Mouse (Mus musculus) hindbrain, embryonic 16.5 days (tissue): ENCODE results near the gene Kcnk4. TPM values are rescaled to one million over a fixed set of nuclear protein-coding genes. Genes with fewer than 3 reads are reported as not detected.
"Not testable (repeated sequence)": the region's sequence is repeated elsewhere in the genome, so short reads cannot be mapped to it uniquely, and the experiment has no call there.

ENCODE experiments used
- ATAC-seq: fragments of 200-750 bp; cut with Nextera tagmentation; 2 replicates; pipeline ENCODE4 v1.8.0; 2017; ENCODE audit warnings: moderate TSS enrichment, moderate library complexity
- H3K27ac ChIP-seq: fragments of 300-500 bp; sonication (generic); 2 replicates; pipeline ENCODE4 v1.5.1; 2014; ENCODE audit warnings: low read depth, mild to moderate bottlenecking, control low read depth, low read length, moderate library complexity
- H3K27me3 ChIP-seq: fragments of 300-500 bp; sonication (generic); replicated peaks from 2 replicates; pipeline ENCODE4 v1.6.1; 2014; ENCODE audit warnings: low read length; ENCODE audit not compliant: control insufficient read depth, insufficient read depth
- H3K36me3 ChIP-seq: fragments of 300-500 bp; sonication (generic); 2 replicates; pipeline ENCODE4 v1.6.1; 2014; ENCODE audit warnings: mild to moderate bottlenecking, low read length, moderate library complexity, mixed read lengths; ENCODE audit not compliant: control insufficient read depth, insufficient read depth
- H3K4me1 ChIP-seq: fragments of 300-500 bp; sonication (generic); 2 replicates; pipeline ENCODE4 v1.6.1; 2014; ENCODE audit warnings: low read depth, low read length; ENCODE audit not compliant: control insufficient read depth, insufficient read depth
- H3K4me2 ChIP-seq: fragments of 300-500 bp; sonication (generic); 2 replicates; pipeline ENCODE4 v1.6.1; 2014; ENCODE audit warnings: mild to moderate bottlenecking, low read length, control low read depth, moderate library complexity
- H3K4me3 ChIP-seq: fragments of 300-500 bp; sonication (generic); 2 replicates; pipeline ENCODE4 v1.5.1; 2014; ENCODE audit warnings: mild to moderate bottlenecking, low read length, control low read depth, moderate library complexity
- H3K9ac ChIP-seq: fragments of 300-500 bp; sonication (generic); 2 replicates; pipeline ENCODE4 v1.6.1; 2014; ENCODE audit warnings: low read depth, mild to moderate bottlenecking, control low read depth, low read length, moderate library complexity
- H3K9me3 ChIP-seq: fragments of 300-500 bp; sonication (generic); 2 replicates; pipeline ENCODE4 v1.6.1; 2014; ENCODE audit warnings: mild to moderate bottlenecking, low read length, moderate library complexity; ENCODE audit not compliant: control insufficient read depth
- WGBS: fragments of 180-500 bp; shearing (Covaris S2); extraction: QIAGEN DNeasy Blood & Tissue Kit; methylation state at CpG from one replicate; pipeline ENCODE4 v1.1.7; 2014; 5-methylcytosine and 5-hydroxymethylcytosine counted together
- polyA plus RNA-seq: library from polyadenylated mRNA; unstranded; fragments of >200 nt; fragmentation: Nextera tagmentation; extraction: Ambion mirVana; gene quantifications from 2 replicates; pipeline ENCODE4 v1.2.1, GENCODE M21; 2015

Kcnk4 gene
- polyA plus RNA-seq, 1 experiment from 2014 or later: 19.1 TPM

GRCm38 (mm10) chr19:6905498-6906159, 28.7 kb downstream of the Kcnk4 start:
- Histone ChIP-seq H3K27ac (no peak overlapping the region), H3K9me3 (no peaks in the 10 kb centered on the region), H3K9ac (no peak overlapping the region), H3K27me3 (no peaks in the 10 kb centered on the region), H3K4me1 (peaks cover 20% of the 10 kb centered on the region), H3K4me3 (no peak overlapping the region), H3K36me3 (peaks cover 19% of the 10 kb centered on the region), H3K4me2 (no peak overlapping the region)
- ATAC-seq: no peak
- 93% methylated on average over 11 of the region's 11 CpGs for WGBS

DNA sequence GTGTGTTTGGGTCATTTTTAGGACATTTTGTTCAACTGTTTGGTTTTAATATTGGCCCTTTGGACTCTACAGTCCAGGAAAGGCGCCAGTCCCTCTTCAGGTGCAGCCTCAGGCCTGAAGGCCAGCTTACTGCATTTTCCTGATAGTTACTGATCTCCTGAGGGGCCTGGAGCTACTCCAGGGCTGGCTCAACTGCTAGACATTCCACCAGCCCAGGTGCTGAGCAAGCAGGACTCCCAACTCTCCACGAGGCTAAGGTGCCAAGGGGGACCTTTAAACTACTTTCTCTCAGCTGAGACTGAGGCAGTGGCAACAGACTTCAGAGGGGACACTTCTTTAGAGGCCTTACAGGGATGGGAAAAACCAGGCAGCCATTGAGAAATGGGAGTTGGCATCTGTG, 29.5 kb downstream of the Kcnk4 start:
- H3K4me2 ChIP-seq: no peak overlapping the region
- H3K27me3 ChIP-seq: no peaks in the 10 kb centered on the region
- H3K36me3 ChIP-seq: peaks cover 19% of the 10 kb centered on the region
- H3K27ac ChIP-seq: no peak overlapping the region
- ATAC-seq: no peak
- 85% methylated on average over 2 of the region's 2 CpGs for WGBS
- no peak overlapping the region for H3K4me3 ChIP-seq
- H3K4me1 ChIP-seq: peaks cover 20% of the 10 kb centered on the region
- H3K9ac ChIP-seq: no peak overlapping the region
- no peaks in the 10 kb centered on the region for H3K9me3 ChIP-seq

- H3K4me2 ChIP-seq: no peak overlapping the region
- no peaks in the 10 kb centered on the region for H3K9me3 ChIP-seq
- H3K27me3 ChIP-seq: no peaks in the 10 kb centered on the region
- no peak overlapping the region for H3K9ac ChIP-seq
- WGBS: 97% methylated on average over 1 of the region's 1 CpGs
- H3K27ac ChIP-seq: no peak overlapping the region
- no peak overlapping the region for H3K4me3 ChIP-seq
- peaks cover 10% of the 10 kb centered on the region for H3K4me1 ChIP-seq
- no peak for ATAC-seq
- H3K36me3 ChIP-seq: peaks cover 19% of the 10 kb centered on the region
Observed at GRCm38 (mm10) chr19:6903031-6903430, 31.3 kb downstream of the Kcnk4 start.

DNA sequence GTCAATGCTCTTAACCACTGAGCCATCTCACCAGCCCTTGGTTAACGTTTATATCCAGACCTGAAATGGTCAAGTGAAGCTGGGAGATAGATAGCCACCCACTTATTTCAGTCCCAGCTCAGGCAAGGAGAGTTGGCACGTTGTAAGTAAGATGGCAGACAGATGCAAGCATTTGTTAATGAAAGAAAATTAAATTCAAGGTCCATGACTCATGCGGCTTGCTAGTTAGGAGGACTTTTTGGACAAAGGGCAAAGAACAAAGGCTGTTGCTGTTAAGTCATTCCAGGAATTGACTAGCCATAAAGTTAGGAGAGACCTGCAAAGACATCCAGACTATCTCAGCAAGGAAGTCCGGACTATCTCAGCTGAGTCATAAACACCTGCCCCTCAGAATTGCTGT, 34.7 kb downstream of the Kcnk4 start:
- H3K9me3 ChIP-seq: no peaks in the 10 kb centered on the region
- H3K9ac ChIP-seq: no peak overlapping the region
- no peaks in the 10 kb centered on the region for H3K36me3 ChIP-seq
- H3K4me2 ChIP-seq: no peak overlapping the region
- H3K27ac ChIP-seq: no peak overlapping the region
- no peak overlapping the region for H3K4me3 ChIP-seq
- WGBS: 86% methylated on average over 4 of the region's 4 CpGs
- no peaks in the 10 kb centered on the region for H3K27me3 ChIP-seq
- H3K4me1 ChIP-seq: no peaks in the 10 kb centered on the region
- no peak for ATAC-seq

DNA sequence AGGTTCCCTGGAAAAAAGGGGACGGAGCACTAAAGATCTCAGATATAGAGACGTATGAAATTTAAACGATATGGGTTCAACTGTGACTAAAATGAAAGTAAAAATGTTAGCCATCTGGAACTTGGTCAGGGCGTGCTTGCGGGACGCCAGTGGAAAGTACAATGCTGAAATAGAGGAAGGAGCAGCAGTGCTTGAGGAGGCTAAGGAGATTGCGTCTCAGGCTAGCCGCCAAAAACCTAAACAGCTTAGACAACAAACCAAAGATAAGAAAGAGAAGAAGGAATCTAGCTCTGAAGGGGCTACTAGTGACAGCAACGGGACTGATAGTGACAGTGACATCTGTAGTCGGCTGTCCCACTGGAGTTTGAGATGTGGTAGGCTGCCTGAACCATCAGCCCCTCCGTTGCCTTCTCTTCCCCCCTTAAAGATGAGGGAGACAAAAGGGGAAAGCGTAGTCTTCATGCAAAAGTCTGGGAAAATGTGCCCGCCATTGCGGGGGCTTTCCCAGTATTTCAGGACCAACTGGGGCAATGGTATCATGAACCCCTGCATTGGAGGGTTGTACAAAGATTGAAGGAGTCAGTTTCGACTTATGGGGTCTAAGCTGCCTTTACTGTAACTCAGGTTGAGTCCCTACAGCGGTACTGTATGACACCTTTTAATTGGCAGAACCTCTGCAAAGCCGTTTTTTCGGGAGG, 38.6 kb downstream of the Kcnk4 start:
- H3K9ac ChIP-seq, H3K4me3 ChIP-seq, H3K4me2 ChIP-seq, H3K27me3 ChIP-seq, H3K4me1 ChIP-seq, H3K36me3 ChIP-seq, H3K9me3 ChIP-seq, ATAC-seq, H3K27ac ChIP-seq: not testable (repeated sequence)
- 94% methylated on average over 18 of the region's 18 CpGs for WGBS

- H3K9me3 ChIP-seq: no peaks in the 10 kb centered on the region
- H3K4me2 ChIP-seq: no peak overlapping the region
- no peaks in the 10 kb centered on the region for H3K27me3 ChIP-seq
- 94% methylated on average over 14 of the region's 14 CpGs for WGBS
- H3K27ac ChIP-seq: no peak overlapping the region
- ATAC-seq: no peak
- H3K4me3 ChIP-seq: no peak overlapping the region
- no peak overlapping the region for H3K9ac ChIP-seq
- no peaks in the 10 kb centered on the region for H3K36me3 ChIP-seq
- no peaks in the 10 kb centered on the region for H3K4me1 ChIP-seq
Observed at GRCm38 (mm10) chr19:6893731-6894451, 40.4 kb downstream of the Kcnk4 start.

DNA sequence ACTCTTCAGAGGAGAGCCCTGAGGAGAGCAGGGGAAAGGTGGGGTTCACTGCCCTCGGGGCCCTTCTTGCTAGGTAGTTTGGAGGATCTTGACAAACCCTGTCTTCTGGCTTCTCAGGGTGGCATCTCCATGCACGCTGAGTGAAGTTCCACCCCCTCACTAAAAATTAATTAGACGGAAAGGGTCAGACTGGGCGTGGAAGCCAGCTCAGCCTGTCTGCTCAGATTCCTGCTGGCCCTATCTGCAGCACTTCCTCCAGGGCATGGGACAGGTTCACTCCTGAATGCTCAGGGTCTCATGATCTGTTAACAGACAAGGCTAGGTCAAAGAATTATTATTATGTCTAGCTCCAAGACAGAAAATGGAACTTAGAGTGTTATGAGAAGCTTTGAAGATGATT, 41.8 kb downstream of the Kcnk4 start:
- H3K9me3 ChIP-seq: no peaks in the 10 kb centered on the region
- H3K36me3 ChIP-seq: no peaks in the 10 kb centered on the region
- no peak overlapping the region for H3K9ac ChIP-seq
- H3K27ac ChIP-seq: no peak overlapping the region
- H3K4me2 ChIP-seq: no peak overlapping the region
- H3K4me3 ChIP-seq: no peak overlapping the region
- no peak for ATAC-seq
- no peaks in the 10 kb centered on the region for H3K4me1 ChIP-seq
- 68% methylated on average over 4 of the region's 4 CpGs for WGBS
- H3K27me3 ChIP-seq: no peaks in the 10 kb centered on the region

DNA sequence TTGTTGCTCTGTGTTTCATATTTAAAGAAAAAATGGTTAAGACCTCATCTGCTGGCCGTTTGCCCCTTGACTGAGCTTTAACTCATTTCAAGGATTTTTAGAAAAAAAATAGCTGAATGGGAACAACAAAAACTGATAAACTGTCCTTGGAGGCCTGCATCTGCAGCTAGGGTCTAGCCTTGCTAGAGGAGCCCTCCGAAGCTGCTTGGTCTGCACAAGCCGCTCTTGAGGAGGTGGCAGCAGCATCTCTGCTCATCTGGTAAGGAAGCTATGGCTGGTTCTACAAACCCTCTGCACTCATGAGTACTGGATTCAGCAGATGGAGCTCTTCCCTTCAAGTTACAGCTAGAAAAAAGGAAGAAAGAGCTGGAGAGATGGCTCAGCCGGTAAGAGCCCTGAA, 56.4 kb downstream of the Kcnk4 start:
- no peaks in the 10 kb centered on the region for H3K27me3 ChIP-seq
- no peak overlapping the region for H3K27ac ChIP-seq
- H3K36me3 ChIP-seq: no peaks in the 10 kb centered on the region
- no peak overlapping the region for H3K4me3 ChIP-seq
- peaks cover 10% of the 10 kb centered on the region for H3K9me3 ChIP-seq
- ATAC-seq: no peak
- no peak overlapping the region for H3K4me2 ChIP-seq
- H3K9ac ChIP-seq: no peak overlapping the region
- H3K4me1 ChIP-seq: no peaks in the 10 kb centered on the region
- 84% methylated on average over 4 of the region's 4 CpGs for WGBS

DNA sequence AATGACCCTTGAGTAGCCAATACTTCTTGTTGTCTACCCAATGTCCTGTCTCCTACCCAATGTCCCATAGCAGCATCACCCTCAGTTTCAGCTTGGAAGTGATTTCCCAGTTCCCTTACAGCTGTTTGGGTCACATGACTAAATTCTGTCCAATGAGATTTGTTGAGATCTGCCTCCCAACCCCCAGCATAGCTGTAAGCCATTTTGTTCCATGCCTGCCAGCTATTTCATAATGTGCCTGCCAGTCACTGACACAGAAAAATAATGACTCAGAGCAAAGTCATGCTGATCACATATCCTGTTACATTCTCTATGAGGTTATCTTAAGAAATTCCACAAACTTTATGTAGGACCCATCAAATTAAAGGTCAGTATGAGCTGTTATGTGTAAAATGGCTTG, 57.5 kb downstream of the Kcnk4 start:
- no peaks in the 10 kb centered on the region for H3K4me1 ChIP-seq
- no peaks in the 10 kb centered on the region for H3K27me3 ChIP-seq

More for the DNA sequence above, 57.5 kb downstream of the Kcnk4 start:
- no peak overlapping the region for H3K9ac ChIP-seq
- H3K4me3 ChIP-seq: no peak overlapping the region
- no peak overlapping the region for H3K4me2 ChIP-seq
- no peaks in the 10 kb centered on the region for H3K36me3 ChIP-seq
- ATAC-seq: no peak
- no peak overlapping the region for H3K27ac ChIP-seq
- H3K9me3 ChIP-seq: peaks cover 10% of the 10 kb centered on the region
